Mouse (Mus musculus): ENCODE data around the gene Glrb. TPM values are rescaled to one million over a fixed set of nuclear protein-coding genes. Genes with fewer than 3 reads are reported as not detected.

Gene Glrb
- total RNA-seq, 2 experiments from 2014 or later, result not detected

DNA sequence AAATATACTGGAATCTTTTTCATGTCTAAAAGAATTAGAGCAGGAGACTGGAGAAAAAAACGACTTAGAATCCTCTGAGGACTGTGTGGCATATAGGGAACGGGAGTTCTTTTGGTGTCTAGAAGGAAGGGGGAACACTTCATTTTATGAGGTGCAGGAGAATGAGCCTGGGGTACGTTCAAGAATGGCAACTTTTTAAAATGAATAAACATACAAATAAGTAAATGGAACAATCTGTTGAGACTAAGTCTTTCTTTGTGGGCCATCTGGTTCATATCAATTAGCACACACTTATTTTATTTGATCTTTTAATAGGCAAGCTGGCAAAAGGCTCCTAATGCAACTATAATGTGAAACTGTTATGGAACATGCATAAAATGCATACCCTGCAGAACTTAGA lies 75.9 kb downstream of the Glrb start:
- ATAC-seq (ENCODE audit: poor library complexity, severe bottlenecking), result no peak

DNA sequence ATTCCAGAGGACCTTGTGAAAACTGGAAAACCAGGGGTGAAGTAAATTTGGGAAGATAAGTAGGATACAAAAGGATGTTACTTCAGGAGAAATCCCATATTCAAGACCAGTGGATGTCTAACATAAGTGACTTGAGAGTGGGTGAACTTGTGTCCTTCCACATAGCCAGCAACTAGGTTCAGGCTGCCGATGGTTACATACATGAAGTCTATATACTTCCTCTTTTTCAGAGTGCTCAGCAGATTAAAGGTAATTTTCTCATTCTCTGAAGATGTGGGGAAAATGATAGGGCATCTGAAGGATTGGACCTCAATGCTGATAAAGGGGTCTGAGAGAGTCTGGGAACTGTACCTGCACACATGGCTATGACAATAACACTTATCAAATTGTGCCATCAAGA lies 89.5 kb downstream of the Glrb start:
- no peak for ATAC-seq (ENCODE audit: poor library complexity, severe bottlenecking)

DNA sequence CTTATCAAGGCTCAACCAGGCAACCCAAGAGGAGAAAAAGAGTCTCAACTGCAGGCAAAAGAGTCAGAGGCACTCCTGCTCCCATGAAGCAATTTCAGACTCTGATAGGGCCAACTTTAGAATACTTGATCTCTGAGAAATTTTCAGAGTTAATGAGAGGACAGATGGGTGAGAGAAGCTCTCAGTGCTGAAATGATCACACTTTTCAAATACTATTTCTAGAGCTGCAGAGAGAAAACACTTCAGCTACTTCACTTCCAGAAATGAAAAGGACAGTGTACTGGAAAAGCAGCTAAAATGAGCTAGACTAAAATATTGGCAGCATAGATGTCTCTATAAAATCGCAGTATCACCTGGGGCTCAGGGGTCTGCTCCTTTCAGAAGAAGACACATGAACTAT lies 94.8 kb downstream of the Glrb start:
- no peak for ATAC-seq (ENCODE audit: poor library complexity, severe bottlenecking)

DNA sequence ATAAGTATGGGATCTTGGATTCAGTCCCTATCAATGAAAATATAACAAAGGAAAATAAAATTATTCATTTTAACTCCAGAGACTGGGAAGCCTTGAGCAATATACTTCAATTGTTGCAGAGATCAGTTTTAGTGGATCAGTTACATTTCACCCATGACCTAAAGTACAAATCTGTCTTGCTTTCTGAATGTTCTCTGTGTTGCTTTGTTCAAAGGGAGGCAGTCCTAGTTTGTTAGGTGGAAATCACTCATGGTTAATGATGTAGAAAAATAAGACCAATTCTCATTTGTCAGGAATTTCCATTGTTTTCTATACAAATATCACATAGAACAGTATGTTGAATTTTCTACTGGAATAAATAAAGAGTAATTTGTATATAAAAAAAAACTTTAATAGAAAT lies 99.7 kb downstream of the Glrb start:
- no peak for ATAC-seq (ENCODE audit: poor library complexity, severe bottlenecking)

DNA sequence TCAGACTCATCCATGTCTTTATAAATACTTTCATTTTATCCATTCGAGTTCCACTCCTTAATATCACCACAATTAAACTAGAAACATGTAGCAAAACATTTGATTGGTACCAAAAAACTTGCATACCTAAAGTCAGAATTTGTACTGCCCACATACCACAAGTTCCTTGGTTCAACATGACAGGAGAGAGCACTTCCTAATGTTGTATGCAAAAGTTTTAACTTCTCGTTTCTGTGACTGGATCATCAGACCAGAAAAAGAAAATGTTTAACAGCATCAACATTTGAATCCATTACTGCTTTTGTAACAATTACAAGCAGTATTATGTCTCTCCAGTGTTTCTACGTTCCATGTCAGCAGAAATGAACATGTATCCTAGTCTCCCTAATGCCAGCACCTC lies 101.2 kb downstream of the Glrb start:
- no peak for ATAC-seq (ENCODE audit: poor library complexity, severe bottlenecking)

DNA sequence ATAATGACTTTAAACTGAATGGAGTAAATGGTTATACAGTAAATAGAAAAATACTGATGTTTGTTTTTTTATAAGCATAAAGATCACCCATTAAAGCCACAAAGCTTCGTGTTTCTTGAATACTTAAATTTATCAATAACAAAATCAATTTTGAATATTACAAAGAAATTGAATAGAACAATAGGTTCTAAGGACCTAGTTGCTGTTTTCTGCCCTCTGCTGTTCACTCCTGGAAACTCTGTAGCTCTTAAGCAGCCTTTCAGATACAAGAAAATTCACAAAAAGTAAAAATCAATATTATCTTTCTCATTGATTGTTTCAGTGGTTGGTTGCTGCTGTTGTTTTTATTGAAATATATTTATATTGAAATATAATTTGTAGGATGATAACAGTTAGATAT lies 108.1 kb downstream of the Glrb start:
- no peak for ATAC-seq (ENCODE audit: poor library complexity, severe bottlenecking)

DNA sequence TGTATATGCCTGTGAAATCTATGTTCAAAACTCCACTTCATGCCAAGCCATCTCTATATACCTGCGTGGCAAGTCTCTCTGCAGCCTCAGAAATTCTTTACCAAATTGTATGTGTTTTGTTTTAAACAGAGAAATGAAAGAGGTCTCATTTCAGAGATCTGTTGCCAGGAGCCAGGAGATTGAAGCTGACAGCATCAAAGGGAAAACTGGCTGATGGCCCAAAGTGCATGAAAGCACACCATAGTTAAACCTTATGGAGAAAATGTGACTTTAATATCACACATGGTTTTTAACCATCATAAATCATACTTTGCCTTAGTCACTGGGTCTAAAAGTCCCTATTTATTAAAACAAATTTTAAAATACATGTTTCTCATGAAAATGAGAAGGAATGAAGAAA lies 109.6 kb downstream of the Glrb start:
- no peak for ATAC-seq (ENCODE audit: poor library complexity, severe bottlenecking)

DNA sequence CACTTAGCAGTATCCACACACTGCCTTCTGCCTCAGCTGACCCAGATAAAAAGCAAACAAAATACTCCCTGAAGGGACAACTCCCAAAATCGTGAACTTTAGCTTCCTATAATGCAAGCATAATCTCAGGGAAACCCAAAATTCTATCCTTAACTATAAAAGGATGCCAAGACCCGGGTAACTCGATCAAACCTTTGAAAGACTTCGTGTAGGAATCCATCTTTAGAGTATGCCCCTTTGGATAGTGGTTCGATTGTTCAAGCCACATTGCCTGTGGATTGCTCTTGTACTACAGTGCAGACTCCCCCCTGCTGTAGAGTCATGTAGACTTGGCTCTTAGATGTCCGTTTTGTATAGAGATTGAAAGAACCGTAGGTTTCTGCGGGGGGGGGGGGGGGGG lies 110.2 kb downstream of the Glrb start:
- ATAC-seq (ENCODE audit: poor library complexity, severe bottlenecking), result no peak

DNA sequence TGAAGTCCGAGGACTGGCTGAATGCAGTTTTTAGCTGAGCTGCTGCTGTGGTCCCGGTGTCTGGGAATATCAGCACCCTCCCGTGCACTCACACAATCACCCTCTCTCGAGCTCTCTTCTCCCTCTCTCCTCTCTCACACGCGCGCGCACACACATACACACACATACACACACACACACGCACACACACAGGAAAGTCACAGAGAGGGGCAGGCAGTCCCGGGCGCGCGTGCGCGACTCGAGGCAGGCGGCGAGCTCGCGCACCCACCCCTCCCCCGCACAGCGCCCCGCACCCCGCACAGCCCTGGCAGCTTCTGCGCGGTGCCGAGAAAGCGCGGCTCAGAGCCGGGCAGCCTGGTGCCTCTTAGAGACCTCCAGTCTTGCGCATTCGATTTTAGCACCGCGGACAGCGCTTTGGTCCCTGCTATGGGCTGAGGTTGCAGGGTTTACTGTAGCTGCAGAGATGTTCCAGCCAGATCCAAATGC lies 110.8 kb downstream of the Glrb start, which contains the start of gene Gria2:
Gene Gria2 (minus strand): TSS at position 240 of the 486 bp plus-strand sequence.
- ATAC-seq (ENCODE audit: poor library complexity, severe bottlenecking), result no peak

DNA sequence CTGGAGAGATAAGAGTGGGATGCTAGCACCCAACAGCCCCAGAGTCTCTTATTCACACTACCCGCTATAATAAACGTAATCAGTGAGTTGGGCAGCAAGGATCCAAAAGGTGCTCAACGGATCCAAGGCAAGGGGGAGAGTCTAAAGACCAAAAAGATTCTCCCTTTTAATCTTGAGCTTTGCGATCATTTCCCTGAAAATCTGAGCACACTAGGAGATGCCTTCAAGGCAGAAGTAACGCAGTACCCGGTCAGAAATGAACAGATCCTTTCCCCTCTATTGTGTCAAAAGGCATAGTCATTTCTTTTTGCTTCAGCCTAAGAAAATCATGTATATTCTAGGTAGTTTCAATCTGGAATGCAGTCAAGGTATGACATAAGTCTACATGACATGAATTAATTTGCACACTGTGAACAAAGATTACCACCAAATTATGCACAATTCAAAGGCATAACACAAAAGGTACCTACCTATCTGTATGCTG lies 111.6 kb downstream of the Glrb start:
- ATAC-seq (ENCODE audit: poor library complexity, severe bottlenecking), result no peak

DNA sequence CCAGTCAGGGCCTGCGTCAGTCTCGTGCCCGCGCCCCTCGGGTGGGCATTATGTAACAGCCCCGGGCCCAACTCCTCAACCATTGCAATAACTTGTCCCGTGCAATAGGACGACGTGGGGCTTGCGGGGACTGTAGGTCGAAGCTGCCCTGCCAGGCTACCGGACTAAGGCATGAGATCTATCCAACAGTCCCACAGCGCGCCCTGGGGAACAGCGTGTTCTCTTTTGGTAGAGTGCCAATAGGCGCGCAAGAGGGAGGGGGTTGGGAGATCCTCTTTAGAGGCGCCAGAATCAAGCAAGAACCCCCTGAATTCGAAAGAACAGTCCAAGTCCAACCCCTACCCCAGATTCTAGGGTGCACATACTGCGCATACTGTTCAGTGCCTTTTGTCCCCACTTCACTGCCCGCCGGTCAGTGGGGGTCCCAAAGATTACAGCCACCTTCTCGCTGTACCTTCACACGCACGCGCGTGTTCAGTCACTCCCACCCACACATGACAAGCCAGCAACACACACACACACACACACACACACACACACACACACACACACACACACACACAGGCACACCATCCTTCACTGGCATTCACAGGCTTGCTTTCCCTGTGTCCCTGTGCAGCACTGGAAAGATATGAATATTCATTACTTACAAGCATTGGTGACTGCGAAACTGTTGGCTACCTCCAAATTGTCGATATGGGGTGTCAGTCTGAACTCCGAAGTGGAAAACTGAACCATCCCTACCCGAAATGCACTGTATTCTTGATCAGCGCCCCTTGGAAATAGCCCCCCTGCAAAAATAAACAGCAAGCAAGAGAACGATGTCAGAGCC lies 112.2 kb downstream of the Glrb start:
- ATAC-seq (ENCODE audit: poor library complexity, severe bottlenecking), result no peak

DNA sequence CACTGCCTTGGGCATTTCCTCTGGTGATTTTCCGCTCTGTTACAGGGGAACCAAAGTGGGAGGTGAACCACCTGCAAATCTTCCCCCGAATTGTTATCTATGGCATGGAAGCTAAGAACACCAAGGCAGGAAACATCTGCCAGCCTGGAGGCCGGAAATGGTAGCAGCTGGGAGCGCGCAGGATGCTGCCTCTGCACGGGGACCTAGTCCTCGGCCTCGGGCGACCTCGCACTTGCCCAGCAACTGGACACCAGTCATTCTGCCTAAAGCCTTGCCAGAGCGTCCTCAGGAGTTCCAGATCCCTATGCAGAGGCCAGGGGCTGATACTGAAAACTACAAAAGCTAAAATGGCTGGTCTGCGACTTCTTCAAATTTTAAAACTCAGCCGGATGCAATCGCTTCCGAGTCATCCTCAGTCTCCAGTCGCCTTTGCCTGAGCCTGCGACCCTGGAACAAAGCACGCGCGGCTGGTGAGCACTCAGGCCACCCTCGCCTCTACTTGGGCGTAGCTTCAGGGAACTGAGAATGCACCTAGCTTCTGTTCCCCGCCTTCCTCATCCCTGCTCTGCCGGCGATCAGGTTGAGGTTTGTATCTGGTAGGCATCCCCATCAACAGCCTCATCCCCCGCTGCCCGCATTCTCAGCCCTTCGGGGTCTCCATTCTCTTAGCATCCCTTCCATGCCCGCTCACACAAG lies 113.0 kb downstream of the Glrb start:
- ATAC-seq (ENCODE audit: poor library complexity, severe bottlenecking), result no peak

DNA sequence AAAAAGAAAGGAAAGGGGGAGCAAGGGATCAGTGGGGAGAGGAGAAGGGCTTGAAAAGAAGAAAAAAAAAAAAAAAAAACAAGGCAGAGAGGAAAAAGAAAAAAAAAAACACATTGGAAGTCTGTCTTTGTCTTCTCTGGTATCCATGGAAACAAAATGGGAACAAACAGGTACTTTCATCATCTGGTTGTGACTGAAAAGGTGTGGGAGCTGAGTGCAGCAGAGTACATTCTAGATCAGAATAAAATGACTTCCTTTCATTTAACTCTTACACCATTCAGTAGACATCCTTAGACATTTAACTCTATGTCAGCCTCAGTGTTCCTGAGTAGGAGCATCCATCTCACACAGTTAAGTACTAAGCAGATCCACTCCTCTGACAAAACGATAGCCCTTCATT lies 115.5 kb downstream of the Glrb start:
- ATAC-seq (ENCODE audit: poor library complexity, severe bottlenecking), result no peak

DNA sequence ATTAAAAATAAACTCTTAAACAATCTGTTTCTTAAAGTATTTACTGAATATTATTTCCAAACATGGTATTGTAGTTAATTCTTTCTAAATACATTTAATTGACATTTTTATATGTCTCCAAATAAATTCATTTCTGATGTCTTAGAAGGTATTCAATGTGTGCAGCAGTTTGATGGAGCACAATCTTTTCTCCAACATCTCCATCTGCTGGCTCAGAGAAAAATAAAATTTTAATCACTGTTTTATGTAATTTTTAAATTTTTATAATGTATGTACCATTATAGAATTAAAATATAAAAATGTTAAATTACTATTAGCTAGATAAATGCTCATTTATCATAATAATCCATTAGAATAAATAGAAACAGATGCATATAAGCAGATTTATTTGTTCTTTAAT lies 116.7 kb downstream of the Glrb start:
- no peak for ATAC-seq (ENCODE audit: poor library complexity, severe bottlenecking)

DNA sequence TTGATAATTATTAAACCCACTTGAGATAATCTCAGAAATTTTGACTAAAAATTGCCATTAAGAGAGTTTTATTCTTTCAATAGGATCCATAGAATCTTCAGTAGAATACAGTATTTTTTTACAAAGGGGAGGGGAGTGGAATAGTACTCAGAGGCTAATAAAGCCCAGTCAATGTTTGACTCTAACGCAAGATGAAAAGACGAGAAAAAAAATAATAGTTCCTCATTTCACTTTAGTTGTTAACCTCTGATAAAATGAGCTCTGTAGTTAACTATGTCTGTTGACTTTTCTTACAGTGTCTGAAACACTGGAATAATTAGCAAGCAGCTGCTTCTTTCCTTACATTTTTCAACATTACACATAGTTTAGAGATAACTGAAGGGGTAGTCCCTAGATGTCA lies 118.2 kb downstream of the Glrb start:
- no peak for ATAC-seq (ENCODE audit: poor library complexity, severe bottlenecking)

Other genes with a start within 250 kb of the Glrb start
- not detected in 2 replicates for gene Gria2, start 110.8 kb downstream of the Glrb start, total RNA-seq (2015)
- gene Gria2, start 110.8 kb downstream of the Glrb start, total RNA-seq (2017), result not detected in 2 replicates
- not detected in 2 replicates for gene Pdgfc, start 122.8 kb upstream of the Glrb start, total RNA-seq (2015)
- gene Pdgfc, start 122.8 kb upstream of the Glrb start, total RNA-seq (2017), result not detected in 2 replicates